Mouse (Mus musculus) lung, postnatal 0 days (tissue): ENCODE data around the gene Daxx. TPM values are rescaled to one million over a fixed set of nuclear protein-coding genes. Genes with fewer than 3 reads are reported as not detected.

ENCODE experiments used
- ATAC-seq: fragments of 200-750 bp; cut with Nextera tagmentation; 2 replicates; pipeline ENCODE4 v1.8.0; 2017; ENCODE audit warnings: moderate library complexity
- DNase-seq: peaks from one replicate; pipeline ENCODE4 v3.0.0-alpha.2; 2016; ENCODE audit warnings: low spot score
- H3K27ac ChIP-seq: fragments of 300-500 bp; sonication (generic); 2 replicates; pipeline ENCODE4 v1.5.1; 2014; ENCODE audit warnings: antibody characterized with exemption, mild to moderate bottlenecking, low read length, mixed read lengths
- H3K27me3 ChIP-seq: fragments of 300-500 bp; sonication (generic); replicated peaks from 2 replicates; pipeline ENCODE4 v1.6.1; 2014; ENCODE audit warnings: low read length, mixed read lengths; ENCODE audit not compliant: insufficient read depth
- H3K36me3 ChIP-seq: fragments of 300-500 bp; sonication (generic); 2 replicates; pipeline ENCODE4 v1.6.1; 2014; ENCODE audit warnings: low read length, mixed read lengths; ENCODE audit not compliant: insufficient read depth
- H3K4me1 ChIP-seq: fragments of 300-500 bp; sonication (generic); 2 replicates; pipeline ENCODE4 v1.6.1; 2014; ENCODE audit warnings: antibody characterized with exemption, low read depth, low read length, mixed read lengths; ENCODE audit not compliant: insufficient read depth
- H3K4me2 ChIP-seq: fragments of 300-500 bp; sonication (generic); replicated peaks from 2 replicates; pipeline ENCODE4 v1.6.1; 2014; ENCODE audit warnings: low read depth, mild to moderate bottlenecking, low read length, moderate library complexity, mixed read lengths
- H3K4me3 ChIP-seq: fragments of 300-500 bp; sonication (generic); 2 replicates; pipeline ENCODE4 v1.5.1; 2014; ENCODE audit warnings: low read depth, low read length
- H3K9ac ChIP-seq: fragments of 300-500 bp; sonication (generic); replicated peaks from 2 replicates; pipeline ENCODE4 v1.6.1; 2014; ENCODE audit warnings: low read depth, mild to moderate bottlenecking
- H3K9me3 ChIP-seq: fragments of 300-500 bp; sonication (generic); 2 replicates; pipeline ENCODE4 v1.6.1; 2016; ENCODE audit warnings: low read length, mixed read lengths
- CTCF ChIP-seq: IDR thresholded peaks from 2 replicates; pipeline ENCODE4 v1.5.1; 2016; ENCODE audit warnings: antibody characterized with exemption, mild to moderate bottlenecking
- EP300 ChIP-seq: IDR thresholded peaks from 2 replicates; pipeline ENCODE4 v1.6.1; 2016; ENCODE audit warnings: antibody characterized with exemption, mild to moderate bottlenecking, control low read depth
- WGBS: fragments of 180-500 bp; shearing (Covaris S2); extraction: QIAGEN DNeasy Blood & Tissue Kit; methylation state at CpG from one replicate; pipeline ENCODE4 v1.1.7; 2014; 5-methylcytosine and 5-hydroxymethylcytosine counted together
- polyA plus RNA-seq: library from polyadenylated mRNA; unstranded; fragments of >200 nt; fragmentation: Nextera tagmentation; extraction: Ambion mirVana; gene quantifications from 2 replicates; pipeline ENCODE4 v1.2.1, GENCODE M21; 2015

Daxx gene
- polyA plus RNA-seq, 1 experiment from 2014 or later: 23.9 TPM

DNA sequence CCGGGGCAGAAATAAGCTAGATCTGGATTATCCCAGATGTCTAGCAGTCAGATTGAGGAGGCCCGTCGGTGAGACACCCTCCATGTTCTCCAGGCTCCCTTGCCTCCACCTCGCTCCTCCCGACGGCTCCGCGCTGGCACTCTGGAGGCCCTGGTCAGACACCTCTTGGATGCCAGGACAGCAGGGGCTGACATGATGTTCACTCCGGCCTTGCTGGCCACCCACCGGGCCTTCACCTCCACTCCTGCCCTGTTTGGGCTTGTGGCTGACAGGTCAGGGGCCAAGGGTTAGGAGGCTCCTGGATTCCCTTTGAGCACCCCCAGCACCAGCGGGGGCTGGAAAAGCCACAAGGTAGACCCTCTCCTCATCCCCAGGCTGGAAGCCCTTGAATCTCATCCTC is 22.7 kb downstream of the Daxx start:
- Histone ChIP-seq H3K36me3 (peaks cover 15% of the 10 kb centered on the region), H3K4me2 (no peak overlapping the region), H3K27me3 (no peaks in the 10 kb centered on the region), H3K4me3 (no peak overlapping the region), H3K27ac (no peak overlapping the region), H3K4me1 (0 out of 2 replicates have a peak, but pooled peaks cover 5% of the 10 kb centered on the region), H3K9me3 (no peaks in the 10 kb centered on the region), H3K9ac (no peak overlapping the region)
- no peak for TF ChIP-seq CTCF
- no peak for TF ChIP-seq EP300
- ATAC-seq: no peak
- 88% methylated on average over 11 of the region's 11 CpGs for WGBS
- no peak for DNase-seq

GRCm38 (mm10) chr17:33932448-33932847 is 23.2 kb downstream of the Daxx start:
- TF ChIP-seq EP300: no peak
- no peak for TF ChIP-seq CTCF
- Histone ChIP-seq H3K27ac (no peak overlapping the region), H3K4me1 (0 out of 2 replicates have a peak, but pooled peaks cover 5% of the 10 kb centered on the region), H3K4me3 (no peak overlapping the region), H3K9me3 (no peaks in the 10 kb centered on the region), H3K4me2 (no peak overlapping the region), H3K27me3 (no peaks in the 10 kb centered on the region), H3K36me3 (peaks cover 20% of the 10 kb centered on the region), H3K9ac (no peak overlapping the region)
- DNase-seq (no peak), ATAC-seq (no peak)
- WGBS: 86% methylated on average over 11 of the region's 14 CpGs

GRCm38 (mm10) chr17:33932970-33933369 is 23.8 kb downstream of the Daxx start:
- TF ChIP-seq CTCF (no peak), EP300 (no peak)
- 93% methylated on average over 15 of the region's 15 CpGs for WGBS
- Histone ChIP-seq H3K36me3 (peaks cover 20% of the 10 kb centered on the region), H3K27me3 (no peaks in the 10 kb centered on the region), H3K4me1 (0 out of 2 replicates have a peak, but pooled peaks cover 5% of the 10 kb centered on the region), H3K9me3 (no peaks in the 10 kb centered on the region), H3K9ac (no peak overlapping the region), H3K4me2 (no peak overlapping the region), H3K4me3 (no peak overlapping the region), H3K27ac (no peak overlapping the region)
- no peak for ATAC-seq
- no peak for DNase-seq

DNA sequence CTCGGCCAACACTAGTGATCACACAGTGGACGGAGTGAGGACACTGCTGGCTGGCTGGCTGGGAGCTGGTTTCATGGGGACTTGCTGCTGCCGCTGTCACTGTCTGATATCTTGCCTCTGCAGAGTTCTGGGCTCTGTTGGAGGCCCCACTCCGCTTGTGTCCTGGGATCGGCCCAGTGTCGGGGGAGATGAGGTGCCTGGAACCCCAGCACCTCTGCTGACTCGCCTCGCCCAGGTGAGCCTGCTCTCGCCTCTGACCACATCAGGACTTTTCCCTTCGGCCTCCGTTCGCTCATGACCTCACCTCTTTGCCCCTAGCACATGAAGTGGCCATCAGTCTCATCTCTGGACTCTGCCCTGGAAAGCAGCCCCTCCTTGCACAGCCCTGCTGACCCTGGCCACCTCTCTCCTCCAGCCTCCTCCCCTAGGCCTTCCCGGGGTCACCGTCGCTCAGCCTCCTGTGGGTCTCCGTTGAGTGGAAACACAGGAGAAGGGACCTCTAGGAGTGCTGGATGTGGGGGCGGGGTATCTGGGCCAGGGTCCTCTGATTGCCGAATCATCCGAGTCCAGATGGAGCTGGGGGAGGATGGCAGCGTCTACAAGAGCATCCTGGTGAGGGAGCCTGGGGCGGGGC is 26.3 kb downstream of the Daxx start:
- H3K36me3 ChIP-seq: peaks cover 20% of the 10 kb centered on the region
- no peaks in the 10 kb centered on the region for H3K27me3 ChIP-seq
- H3K4me2 ChIP-seq: no peak overlapping the region
- DNase-seq: no peak
- 0 out of 2 replicates have a peak, but pooled peaks cover 5% of the 10 kb centered on the region for H3K4me1 ChIP-seq
- H3K9ac ChIP-seq: no peak overlapping the region
- H3K4me3 ChIP-seq: no peak overlapping the region
- no peak overlapping the region for H3K27ac ChIP-seq
- WGBS: 83% methylated on average over 21 of the region's 21 CpGs
- no peaks in the 10 kb centered on the region for H3K9me3 ChIP-seq
- TF ChIP-seq CTCF: no peak
- TF ChIP-seq EP300: no peak
- ATAC-seq: no peak

- Histone ChIP-seq H3K9ac (no peak overlapping the region), H3K36me3 (peaks cover 20% of the 10 kb centered on the region), H3K4me3 (no peak overlapping the region), H3K27ac (no peak overlapping the region), H3K9me3 (no peaks in the 10 kb centered on the region), H3K4me1 (peaks cover 6% of the 10 kb centered on the region; the same call in 1 of the 2 replicates), H3K4me2 (no peak overlapping the region), H3K27me3 (no peaks in the 10 kb centered on the region)
- WGBS: 79% methylated on average over 15 of the region's 15 CpGs
- no peak for TF ChIP-seq EP300
- TF ChIP-seq CTCF: no peak
- DNase-seq (no peak), ATAC-seq (no peak)
Measured at GRCm38 (mm10) chr17:33936993-33937392, 27.8 kb downstream of the Daxx start.

DNA sequence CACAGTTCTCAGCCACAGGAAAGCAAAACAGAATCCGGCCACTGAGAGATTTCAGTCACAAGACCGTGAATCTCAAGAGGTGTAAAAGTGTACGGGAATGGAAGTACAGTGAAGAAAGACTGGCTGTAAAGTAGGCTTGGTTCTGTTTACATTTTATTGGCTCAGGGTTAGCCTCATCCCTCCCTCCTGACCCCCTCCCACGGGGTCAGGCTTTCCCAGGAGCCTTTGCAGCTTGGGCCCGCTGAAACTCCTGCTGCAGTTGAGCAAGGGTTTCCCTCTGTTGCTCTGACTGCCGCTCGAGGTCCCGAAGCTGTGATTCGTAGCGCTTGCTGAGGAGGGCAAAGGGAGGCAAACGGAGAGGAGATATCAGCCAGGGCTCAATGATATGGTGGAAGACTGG is 29.6 kb downstream of the Daxx start:
- Histone ChIP-seq H3K9ac (no peak overlapping the region), H3K9me3 (no peaks in the 10 kb centered on the region), H3K4me3 (no peak overlapping the region), H3K36me3 (0 out of 2 replicates have a peak, but pooled peaks cover 8% of the 10 kb centered on the region), H3K27ac (no peak overlapping the region), H3K4me2 (no peak overlapping the region), H3K4me1 (peaks cover 6% of the 10 kb centered on the region; the same call in 1 of the 2 replicates), H3K27me3 (no peaks in the 10 kb centered on the region)
- TF ChIP-seq CTCF (no peak), EP300 (no peak)
- 75% methylated on average over 11 of the region's 11 CpGs for WGBS
- DNase-seq (no peak), ATAC-seq (no peak)
